Mouse (Mus musculus) hindbrain, embryonic 15.5 days (tissue): ENCODE measurements around the gene Mettl26. TPM values are rescaled to one million over a fixed set of nuclear protein-coding genes. Genes with fewer than 3 reads are reported as not detected.

ENCODE experiments used
- ATAC-seq: fragments of 200-750 bp; cut with Nextera tagmentation; 2 replicates; pipeline ENCODE4 v1.8.0; 2017; ENCODE audit warnings: low read depth, moderate number of reproducible peaks, moderate TSS enrichment; ENCODE audit not compliant: low FRiP score
- H3K27ac ChIP-seq: fragments of 300-500 bp; sonication (generic); replicated peaks from 2 replicates; pipeline ENCODE4 v1.5.1; 2015; ENCODE audit warnings: mild to moderate bottlenecking, inconsistent platforms
- H3K27me3 ChIP-seq: fragments of 300-500 bp; sonication (generic); 2 replicates; pipeline ENCODE4 v1.6.1; 2015; ENCODE audit warnings: control low read depth, inconsistent platforms
- H3K36me3 ChIP-seq: fragments of 300-500 bp; sonication (generic); 2 replicates; pipeline ENCODE4 v1.6.1; 2015; ENCODE audit warnings: control low read depth, inconsistent platforms
- H3K4me1 ChIP-seq: fragments of 300-500 bp; sonication (generic); replicated peaks from 2 replicates; pipeline ENCODE4 v1.6.1; 2015; ENCODE audit warnings: control low read depth, inconsistent platforms
- H3K4me2 ChIP-seq: fragments of 300-500 bp; sonication (generic); 2 replicates; pipeline ENCODE4 v1.6.1; 2015; ENCODE audit warnings: moderate library complexity, mild to moderate bottlenecking, inconsistent platforms
- H3K4me3 ChIP-seq: fragments of 300-500 bp; sonication (generic); 2 replicates; pipeline ENCODE4 v1.5.1; 2015; ENCODE audit warnings: mild to moderate bottlenecking, inconsistent platforms
- H3K9ac ChIP-seq: fragments of 300-500 bp; sonication (generic); 2 replicates; pipeline ENCODE4 v1.6.1; 2015; ENCODE audit warnings: inconsistent platforms
- H3K9me3 ChIP-seq: fragments of 300-500 bp; sonication (generic); 2 replicates; pipeline ENCODE4 v1.6.1; 2016; ENCODE audit warnings: control low read depth, inconsistent platforms
- WGBS: fragments of 180-500 bp; shearing (Covaris S2); methylation state at CpG from one replicate; pipeline ENCODE4 v1.1.7; 2015; 5-methylcytosine and 5-hydroxymethylcytosine counted together
- microRNA-seq: library from miRNA; unstranded; fragments of <30 nt; microRNA quantifications from one replicate; pipeline ENCODE4, GENCODE M21; 2016
- polyA plus RNA-seq: library from polyadenylated mRNA; unstranded; fragments of >200 nt; fragmentation: Nextera tagmentation; extraction: Ambion mirVana; gene quantifications from 2 replicates; pipeline ENCODE4 v1.2.1, GENCODE M21; 2015

Mettl26 gene
- polyA plus RNA-seq, 1 experiment from 2014 or later, result 58.7 TPM

DNA sequence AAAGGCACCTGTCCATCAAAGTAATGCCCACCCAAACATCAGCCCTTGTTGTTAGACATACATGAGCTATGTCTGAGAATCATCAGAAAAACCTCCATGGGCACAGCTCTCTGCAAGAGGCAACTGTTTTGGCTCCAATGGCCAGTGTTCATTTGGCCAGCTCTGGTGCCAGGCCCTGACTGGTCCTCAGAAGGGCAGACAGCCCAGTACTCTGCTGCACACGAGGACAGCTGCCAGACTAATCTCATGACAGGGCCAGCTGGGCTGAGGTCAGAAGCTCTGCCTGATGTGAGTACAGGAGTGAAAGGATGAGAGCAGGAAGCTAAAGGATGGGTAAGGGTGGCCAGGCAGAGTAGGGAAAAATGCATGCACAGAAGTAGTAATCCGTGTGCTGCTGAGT lies 50.5 kb downstream of the Mettl26 start:
- no peak overlapping the region for H3K9ac ChIP-seq
- peaks cover 34% of the 10 kb centered on the region; the same call in 1 of the 2 replicates for H3K36me3 ChIP-seq
- no peak overlapping the region for H3K27ac ChIP-seq
- no peaks in the 10 kb centered on the region for H3K27me3 ChIP-seq
- no peaks in the 10 kb centered on the region for H3K4me1 ChIP-seq
- H3K4me2 ChIP-seq, result no peak overlapping the region
- H3K4me3 ChIP-seq, result no peak overlapping the region
- ATAC-seq, result no peak
- H3K9me3 ChIP-seq, result no peaks in the 10 kb centered on the region
- 80% methylated on average over 2 of the region's 2 CpGs for WGBS

Small RNA genes within 50 kb of the gene (microRNA-seq; reads per million reads assigned to microRNA genes)
- 1.1 reads per million for gene Mir3082

Other genes starting within 250 kb of the Mettl26 start
- 6.7 and 9.6 TPM in 2 replicates for gene Gng13, start 157.9 kb upstream of the Mettl26 start, polyA plus RNA-seq
- 8.2 and 8.8 TPM in 2 replicates for gene Chtf18, start 147.7 kb upstream of the Mettl26 start, polyA plus RNA-seq
- 28.7 and 30.1 TPM in 2 replicates for gene Rpusd1, start 147.4 kb upstream of the Mettl26 start, polyA plus RNA-seq
- 0.05 TPM in 1 of 2 replicates, not detected in the other for gene Mslnl, start 139.0 kb upstream of the Mettl26 start, polyA plus RNA-seq
- gene Msln, start 120.7 kb upstream of the Mettl26 start, polyA plus RNA-seq, result 0.84 TPM in 1 of 2 replicates, not detected in the other
- 29.5 and 30.7 TPM in 2 replicates for gene Narfl, start 101.3 kb upstream of the Mettl26 start, polyA plus RNA-seq
- 133 TPM in 2 replicates for gene Haghl, start 89.4 kb upstream of the Mettl26 start, polyA plus RNA-seq
- 0.31 and 0.48 TPM in 2 replicates for gene Ccdc78, start 88.5 kb upstream of the Mettl26 start, polyA plus RNA-seq
- gene Fam173a, start 82.2 kb upstream of the Mettl26 start, polyA plus RNA-seq, result 90.1 and 95.7 TPM in 2 replicates
- 2.0 TPM in 1 of 2 replicates, not detected in the other for gene AC134908.4, start 79.4 kb upstream of the Mettl26 start, polyA plus RNA-seq
- gene Metrn, start 77.9 kb upstream of the Mettl26 start, polyA plus RNA-seq, result 67.2 and 82.2 TPM in 2 replicates
- gene Fbxl16, start 66.0 kb upstream of the Mettl26 start, polyA plus RNA-seq, result 38.2 and 45.0 TPM in 2 replicates
- 27.3 and 28.2 TPM in 2 replicates for gene Wdr24, start 51.4 kb upstream of the Mettl26 start, polyA plus RNA-seq
- 51.1 and 55.0 TPM in 2 replicates for gene Jmjd8, start 46.2 kb upstream of the Mettl26 start, polyA plus RNA-seq
- gene Stub1, start 41.7 kb upstream of the Mettl26 start, polyA plus RNA-seq, result 358 and 382 TPM in 2 replicates
- gene Rhbdl1, start 37.8 kb upstream of the Mettl26 start, polyA plus RNA-seq, result 51.9 and 56.8 TPM in 2 replicates
- 13.8 and 14.0 TPM in 2 replicates for gene Gm20683, start 33.3 kb upstream of the Mettl26 start, polyA plus RNA-seq
- 15.1 and 16.6 TPM in 2 replicates for gene Rhot2, start 30.2 kb upstream of the Mettl26 start, polyA plus RNA-seq
- 19.0 and 19.9 TPM in 2 replicates for gene Wdr90, start 13.6 kb upstream of the Mettl26 start, polyA plus RNA-seq
- 27.0 and 28.4 TPM in 2 replicates for gene Mcrip2, start 6.3 kb upstream of the Mettl26 start, polyA plus RNA-seq
- gene Wfikkn1, start 5.8 kb downstream of the Mettl26 start, polyA plus RNA-seq, result 0.39 and 0.44 TPM in 2 replicates
- 49.3 and 55.0 TPM in 2 replicates for gene Rab40c, start 44.7 kb downstream of the Mettl26 start, polyA plus RNA-seq
- gene Pigq, start 69.9 kb downstream of the Mettl26 start, polyA plus RNA-seq, result 73.9 and 77.2 TPM in 2 replicates
- gene Nhlrc4, start 69.9 kb downstream of the Mettl26 start, polyA plus RNA-seq, result 0.30 and 0.91 TPM in 2 replicates
- gene A930017K11Rik, start 77.5 kb downstream of the Mettl26 start, polyA plus RNA-seq, result 2.7 and 5.4 TPM in 2 replicates
- 20.2 and 27.6 TPM in 2 replicates for gene Capn15, start 110.7 kb downstream of the Mettl26 start, polyA plus RNA-seq
- 27.2 and 31.0 TPM in 2 replicates for gene Rab11fip3, start 194.5 kb downstream of the Mettl26 start, polyA plus RNA-seq
- gene Decr2, start 215.3 kb downstream of the Mettl26 start, polyA plus RNA-seq, result 40.6 and 42.0 TPM in 2 replicates
- 24.3 and 25.1 TPM in 2 replicates for gene Nme4, start 220.5 kb downstream of the Mettl26 start, polyA plus RNA-seq
- gene Tmem8, start 238.2 kb downstream of the Mettl26 start, polyA plus RNA-seq, result 4.5 and 4.8 TPM in 2 replicates
- 183 and 184 TPM in 2 replicates for gene Mrpl28, start 248.4 kb downstream of the Mettl26 start, polyA plus RNA-seq